Mouse (Mus musculus) gastrocnemius, postnatal 25 days (tissue): ENCODE data around the gene Mmgt2. TPM values are rescaled to one million over a fixed set of nuclear protein-coding genes. Genes with fewer than 3 reads are reported as not detected.

Experiments used
- DNase-seq: peaks from one replicate; pipeline ENCODE4 v3.0.0; 2022
- long read RNA-seq, 2 experiments: library from polyadenylated mRNA; stranded (forward); transcript quantifications; one replicate each; pipeline ENCODE4 v2.0.0; 2021
- total RNA-seq, 2 experiments: library from RNA; stranded (reverse); gene quantifications; 1 replicate in 1 of 2; 2 replicates in 1 of 2; pipeline ENCODE4 v1.2.3; 2021

Gene Mmgt2
- total RNA-seq, result 1 to 10 TPM; 2.8 to 4.2 TPM
- long read RNA-seq, experiment 1, result 0 reads
- long read RNA-seq, experiment 2, partial matches to known transcripts, result 0 of 3 reads
- long read RNA-seq, experiment 2, other reads (novel, unspliced or antisense), result 1 of 3 reads

- peak; percentile 93 for DNase-seq
Measured at GRCm38 (mm10) chr11:62648591-62649391, at the start of gene Mmgt2. Gene Mmgt2 (plus strand): TSS chr11:62648664.

- DNase-seq, result no peak
Measured at GRCm38 (mm10) chr11:62601732-62602618, 46.5 kb upstream of the Mmgt2 start.

GRCm38 (mm10) chr11:62602619-62603311 is 45.7 kb upstream of the Mmgt2 start:
- DNase-seq, result peak; percentile 97

DNA sequence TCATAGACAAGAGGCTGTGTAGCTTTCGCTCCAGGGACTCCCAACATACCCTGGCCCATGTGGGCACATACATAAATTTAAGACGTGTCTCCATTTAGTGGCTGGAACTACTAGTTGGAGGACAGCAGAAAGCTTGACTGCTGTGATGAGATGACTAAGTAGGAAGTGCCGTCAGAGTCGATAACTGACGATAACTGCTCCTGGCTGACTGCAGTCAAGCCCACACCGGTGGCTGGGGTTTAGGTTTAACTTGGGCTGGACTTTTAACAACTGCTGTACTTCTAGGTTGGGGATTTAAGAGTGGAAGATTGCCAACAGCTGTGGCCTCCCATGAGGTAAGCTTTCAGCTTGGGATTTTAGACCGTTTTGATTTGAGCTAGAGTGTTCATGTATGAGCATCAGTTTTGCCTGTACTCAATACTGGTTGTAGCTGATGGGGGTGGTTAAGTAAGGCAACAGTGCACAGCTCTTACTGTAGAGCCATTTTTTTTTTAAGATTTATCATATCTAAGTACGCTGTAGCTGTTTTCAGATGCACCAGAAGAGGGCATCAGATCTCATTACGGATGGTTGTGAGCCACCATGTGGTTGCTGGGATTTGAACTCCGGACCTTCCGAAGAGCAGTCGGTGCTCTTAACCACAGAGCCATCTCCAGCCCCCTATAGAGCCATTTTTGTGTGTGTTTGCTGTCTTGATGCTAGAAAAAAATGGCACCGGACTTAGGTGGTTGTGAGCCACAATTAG is 45.0 kb upstream of the Mmgt2 start:
- DNase-seq, result no peak

DNA sequence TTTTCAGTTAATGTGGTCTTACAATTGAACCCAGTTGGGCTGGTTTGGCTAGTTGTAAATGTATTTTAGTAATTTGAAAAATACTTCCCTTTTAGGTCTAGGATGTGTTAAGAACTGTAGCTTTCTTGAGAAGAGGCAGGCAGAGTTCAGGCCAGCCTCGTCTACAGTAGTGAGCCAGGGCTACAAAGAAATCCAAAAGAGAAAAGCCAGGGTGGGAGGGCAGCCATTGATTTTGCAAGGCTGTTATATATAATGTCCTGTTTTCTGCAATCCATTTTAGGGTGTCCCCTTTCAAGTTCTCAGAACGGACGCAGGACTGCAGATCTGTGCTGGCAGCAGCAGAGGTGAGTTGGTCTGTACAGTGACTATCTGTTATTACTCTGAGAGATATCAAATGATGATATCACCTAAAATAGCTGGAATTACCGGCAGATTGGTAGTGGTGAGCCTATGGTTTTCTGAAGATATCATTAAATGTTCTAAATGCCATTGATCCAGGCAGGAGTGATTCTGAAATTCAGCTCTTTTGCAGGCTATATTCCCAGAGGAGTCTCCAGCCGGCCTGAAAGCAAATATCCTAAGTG is 44.2 kb upstream of the Mmgt2 start:
- DNase-seq, result no peak

DNA sequence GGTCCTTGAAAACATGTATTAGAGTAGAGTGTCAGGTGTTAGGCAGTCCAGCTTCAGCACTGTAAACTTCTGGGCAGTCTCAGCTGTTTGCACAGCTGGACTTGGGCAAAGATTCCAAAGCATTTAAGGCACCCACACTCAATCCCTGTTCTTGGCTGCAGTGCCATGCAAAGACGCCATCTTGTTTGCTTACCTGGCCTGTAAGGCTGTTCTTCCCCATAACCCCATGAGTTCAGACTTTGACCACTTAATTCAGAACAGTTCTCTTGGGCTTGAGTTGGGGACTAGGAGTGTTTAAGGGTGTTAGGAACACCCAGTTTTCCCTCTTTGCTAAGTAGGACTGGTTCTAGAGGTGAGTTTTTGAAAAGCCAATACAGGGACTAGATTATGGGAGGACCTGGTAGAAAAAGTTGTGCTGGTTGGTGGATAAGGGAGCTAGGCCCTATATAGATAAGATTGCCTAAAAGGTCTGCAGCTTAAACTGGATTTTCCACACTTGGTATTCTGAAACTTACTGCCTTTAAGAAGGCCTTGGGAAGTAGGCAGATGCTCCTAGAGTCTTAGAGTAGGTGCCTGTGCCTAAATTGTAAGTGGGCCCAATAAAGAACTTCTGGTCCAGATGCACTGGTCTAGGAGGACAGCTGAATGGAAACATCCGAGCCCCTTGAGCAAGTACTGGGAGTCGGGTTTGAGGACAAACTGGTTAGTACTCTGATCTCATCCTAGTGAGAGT is 43.4 kb upstream of the Mmgt2 start:
- no peak for DNase-seq

DNA sequence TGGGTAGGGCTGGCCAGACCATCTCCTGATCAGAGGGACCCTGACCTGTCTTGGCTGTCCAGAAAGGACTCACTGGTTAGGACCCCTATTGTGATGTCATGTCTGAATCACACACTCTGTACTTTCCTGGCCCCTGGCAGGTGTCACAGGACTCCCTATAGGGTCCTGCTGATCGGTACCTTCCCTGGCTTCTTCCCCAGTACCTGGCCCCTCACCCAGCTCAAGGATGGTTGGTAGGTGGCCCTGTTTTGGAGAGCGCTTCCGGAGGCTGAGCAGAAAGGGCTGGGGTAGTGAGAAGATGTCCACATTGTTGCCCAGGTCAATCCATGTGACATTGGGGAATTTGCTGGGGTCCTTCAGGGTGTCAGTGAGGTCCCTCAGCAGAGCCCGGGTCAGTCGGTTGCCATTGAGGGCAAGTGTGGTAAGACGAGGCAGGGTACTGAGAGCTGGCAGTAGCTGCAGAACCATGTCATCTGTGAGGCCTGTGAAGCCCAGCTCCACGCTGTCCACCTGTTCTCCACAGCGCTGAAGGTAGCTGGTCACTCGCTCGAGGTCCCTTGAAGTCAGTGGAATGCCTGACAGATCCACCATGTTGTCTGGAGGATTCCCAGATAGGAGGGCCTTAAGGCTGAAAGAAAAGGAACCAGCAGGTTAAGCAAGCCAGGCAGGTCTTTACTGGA is 42.7 kb upstream of the Mmgt2 start:
- DNase-seq, result no peak

DNA sequence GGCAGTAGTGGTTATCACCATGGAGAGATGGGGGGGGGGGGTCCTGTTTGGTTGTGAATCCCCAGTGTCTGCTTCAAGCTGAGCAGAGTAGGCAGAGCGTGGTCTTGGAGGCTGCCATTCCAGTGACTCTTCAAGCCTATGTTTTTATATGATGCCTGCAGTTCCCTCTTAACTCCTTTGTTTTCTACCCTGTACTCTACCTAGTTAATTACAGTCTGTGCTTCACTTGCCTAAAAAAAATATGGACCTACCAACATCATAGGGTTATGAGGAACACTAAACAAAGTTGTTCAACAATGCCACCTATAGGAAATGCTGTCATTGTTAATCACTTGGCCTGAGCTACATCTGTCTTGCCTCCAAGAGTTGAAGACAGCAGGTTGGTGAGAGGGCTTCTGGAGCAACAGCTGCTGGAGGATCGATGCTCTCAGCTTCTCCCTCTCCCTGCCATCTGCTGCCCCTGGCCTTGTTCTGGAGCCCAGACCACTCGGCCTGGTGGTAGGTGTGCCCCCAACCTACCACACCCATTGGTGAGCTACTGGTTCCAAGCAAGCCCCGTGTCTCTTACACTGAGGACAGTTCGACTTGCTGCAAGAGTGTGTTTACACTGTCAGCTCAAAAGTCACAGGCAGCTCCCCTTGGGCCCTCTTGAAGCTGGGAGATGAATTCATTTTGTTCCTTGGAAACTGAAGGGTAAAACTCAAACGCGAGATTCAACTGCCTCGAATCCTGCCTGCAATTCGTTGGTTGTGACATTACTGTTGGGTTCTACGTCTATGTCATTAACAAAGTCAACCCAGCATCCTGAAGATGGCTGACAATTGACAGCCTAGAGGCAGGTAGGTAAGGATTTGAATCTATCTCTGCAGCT is 41.9 kb upstream of the Mmgt2 start:
- DNase-seq, result no peak

GRCm38 (mm10) chr11:62607170-62607951 is 41.1 kb upstream of the Mmgt2 start:
- DNase-seq, result no peak

GRCm38 (mm10) chr11:62607952-62608201 is 40.6 kb upstream of the Mmgt2 start:
- no peak for DNase-seq

- no peak for DNase-seq
Measured at GRCm38 (mm10) chr11:62608826-62609675, 39.4 kb upstream of the Mmgt2 start.

- DNase-seq, result no peak
Measured at GRCm38 (mm10) chr11:62610304-62610703, 38.2 kb upstream of the Mmgt2 start.

GRCm38 (mm10) chr11:62612604-62613003 is 35.9 kb upstream of the Mmgt2 start:
- no peak for DNase-seq

DNA sequence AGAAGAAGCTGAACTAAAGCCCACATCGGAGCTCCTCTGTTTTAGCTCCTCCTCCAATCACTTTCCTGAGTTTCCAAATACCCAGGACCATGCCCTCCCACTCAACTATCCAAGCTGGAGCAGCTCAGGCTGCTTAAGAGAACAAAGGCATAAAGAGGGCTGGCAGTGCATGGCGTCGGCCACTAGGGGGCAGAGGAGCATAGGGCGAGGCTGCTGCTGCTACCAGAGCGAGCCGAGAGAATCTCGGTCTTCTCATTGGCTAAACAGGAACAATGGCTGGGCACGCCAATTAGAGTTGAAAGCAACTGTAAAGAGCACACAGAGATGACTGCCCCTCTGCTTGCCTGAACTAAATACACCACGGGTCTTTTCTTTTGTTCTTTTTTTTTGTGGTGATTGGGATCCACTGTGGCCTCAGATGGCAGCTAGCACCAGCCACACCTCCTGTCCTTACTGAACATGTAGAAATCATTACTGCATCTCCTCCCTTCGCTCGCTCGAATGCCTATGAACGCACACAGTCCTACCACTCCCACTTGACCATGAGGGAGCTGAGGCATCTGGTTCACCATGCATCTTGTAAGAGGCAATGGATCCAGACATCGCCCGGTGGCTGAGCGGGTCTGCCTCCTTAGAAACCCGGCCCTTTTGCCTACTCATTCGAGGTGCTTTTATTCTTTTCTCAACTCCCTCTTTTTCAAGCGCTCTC is 34.7 kb upstream of the Mmgt2 start:
- peak; percentile 82 for DNase-seq

- no peak for DNase-seq
Measured at GRCm38 (mm10) chr11:62614876-62615410, 33.5 kb upstream of the Mmgt2 start.

- DNase-seq, result no peak
Measured at GRCm38 (mm10) chr11:62615456-62615855, 33.0 kb upstream of the Mmgt2 start.
